Mouse (Mus musculus) testis, postnatal 14 days (tissue): ENCODE data around the gene Il6st.
"Not testable (repeated sequence)": the region's sequence is repeated elsewhere in the genome, so short reads cannot be mapped to it uniquely, and the experiment has no call there.

Experiments used
- DNase-seq: peaks from one replicate; pipeline ENCODE4 v3.0.0; 2021; ENCODE audit warnings: low spot score

Il6st gene

GRCm38 (mm10) chr13:112463868-112464625 lies at the start of gene Il6st:
Gene Il6st (plus strand): TSS chr13:112464070.
- DNase-seq, result peak; percentile 96

- DNase-seq, result no peak
These were observed 48.0 kb upstream of the Il6st start for GRCm38 (mm10) chr13:112415896-112416295.

- no peak for DNase-seq
These were observed 47.3 kb upstream of the Il6st start for GRCm38 (mm10) chr13:112416410-112417162.

GRCm38 (mm10) chr13:112417163-112417523 lies 46.7 kb upstream of the Il6st start:
- no peak for DNase-seq

GRCm38 (mm10) chr13:112417861-112418423 lies 45.9 kb upstream of the Il6st start:
- DNase-seq, result no peak

- DNase-seq, result no peak
These were observed 45.3 kb upstream of the Il6st start for GRCm38 (mm10) chr13:112418595-112418994.

- no peak for DNase-seq
These were observed 39.7 kb upstream of the Il6st start for GRCm38 (mm10) chr13:112424212-112424611.

GRCm38 (mm10) chr13:112424635-112425034 lies 39.2 kb upstream of the Il6st start:
- DNase-seq, result peak; percentile 47

GRCm38 (mm10) chr13:112425181-112425654 lies 38.7 kb upstream of the Il6st start:
- DNase-seq, result no peak

- no peak for DNase-seq
These were observed 37.4 kb upstream of the Il6st start for GRCm38 (mm10) chr13:112426265-112427135.

GRCm38 (mm10) chr13:112427136-112427470 lies 36.8 kb upstream of the Il6st start:
- not testable (repeated sequence) for DNase-seq

GRCm38 (mm10) chr13:112427521-112427920 lies 36.3 kb upstream of the Il6st start:
- no peak for DNase-seq

GRCm38 (mm10) chr13:112433271-112433670 lies 30.6 kb upstream of the Il6st start:
- DNase-seq, result peak; percentile 35

- DNase-seq, result no peak
These were observed 28.4 kb upstream of the Il6st start for GRCm38 (mm10) chr13:112435241-112436075.

GRCm38 (mm10) chr13:112436288-112436687 lies 27.6 kb upstream of the Il6st start:
- DNase-seq, result no peak

- no peak for DNase-seq
These were observed 25.6 kb upstream of the Il6st start for GRCm38 (mm10) chr13:112438001-112438868.

GRCm38 (mm10) chr13:112439105-112439818 lies 24.6 kb upstream of the Il6st start:
- no peak for DNase-seq

GRCm38 (mm10) chr13:112439917-112440361 lies 23.9 kb upstream of the Il6st start:
- peak; percentile 69 for DNase-seq

GRCm38 (mm10) chr13:112440668-112441067 lies 23.2 kb upstream of the Il6st start:
- DNase-seq, result no peak
